Mouse (Mus musculus) urinary bladder, postnatal 25 days (tissue): ENCODE measurements around the gene Plk4.
A peak's percentile ranks its signal among the peaks of the same experiment; 100 is the strongest.
"Not testable (repeated sequence)": the region's sequence is repeated elsewhere in the genome, so short reads cannot be mapped to it uniquely, and the experiment has no call there.

ENCODE experiments used
- DNase-seq: peaks from one replicate; pipeline ENCODE4 v3.0.0; 2022; ENCODE audit warnings: low spot score

Gene Plk4

DNA sequence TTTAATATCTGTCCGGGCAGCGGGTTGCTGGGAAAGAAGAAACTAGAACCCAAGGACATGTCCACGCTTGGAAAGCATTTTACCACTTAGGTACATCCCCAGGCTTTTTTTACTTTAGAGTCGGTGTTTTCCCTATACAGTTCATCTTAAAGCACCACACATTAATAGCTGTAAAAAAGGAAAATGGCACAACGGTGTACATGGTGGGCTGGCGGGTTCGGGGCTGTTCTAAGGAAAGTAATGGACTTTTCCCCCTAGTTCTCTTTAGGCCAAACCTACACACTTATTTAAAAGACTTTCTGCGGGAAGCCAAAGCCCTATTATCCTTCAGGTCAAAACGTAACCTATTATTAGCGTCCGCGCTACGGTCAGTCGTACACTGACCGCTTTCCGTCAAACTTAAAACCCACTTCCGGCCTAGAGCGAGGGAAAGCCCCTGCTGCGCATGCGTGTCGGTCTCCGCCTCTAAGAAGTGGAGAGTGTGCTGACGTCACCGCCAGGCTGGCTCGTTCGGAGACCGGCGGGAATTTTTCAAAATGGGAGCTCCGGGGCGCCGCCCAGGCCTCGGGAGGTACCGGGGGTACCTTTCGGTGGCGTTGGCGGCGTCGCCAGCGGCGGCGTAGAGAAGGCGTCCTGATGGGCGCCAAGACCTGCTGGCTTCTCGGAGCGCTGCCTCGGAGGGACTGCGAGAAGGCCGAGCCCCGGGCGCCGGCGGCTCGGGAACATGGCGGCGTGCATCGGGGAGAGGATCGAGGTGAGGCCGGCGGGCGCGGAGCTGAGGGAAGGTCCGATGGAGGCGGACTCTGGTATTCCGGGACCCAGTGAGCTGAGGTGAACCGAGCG, at the start of gene Plk4:
Gene Plk4, plus strand, starts transcription at position 490 of the 843 bp plus-strand sequence.
- DNase-seq: peak; percentile 94

DNA sequence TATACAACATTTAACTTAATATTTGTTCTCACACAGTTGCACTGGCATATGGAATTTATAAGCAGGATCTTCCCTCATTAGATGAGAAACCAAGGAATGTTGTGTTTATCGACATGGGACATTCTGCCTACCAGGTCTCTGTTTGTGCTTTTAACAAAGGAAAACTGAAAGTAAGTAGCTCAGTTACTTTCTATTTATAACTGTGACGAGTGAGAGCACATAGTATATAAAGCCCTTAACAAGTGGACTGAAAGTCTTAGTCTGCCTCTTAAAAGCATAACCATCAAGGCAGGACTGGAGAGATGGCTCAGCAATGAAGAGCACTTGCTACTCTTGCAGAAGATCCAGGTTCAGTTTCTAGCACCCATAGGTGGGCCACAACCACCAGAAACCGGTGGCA, 39.1 kb upstream of the Plk4 start:
- DNase-seq: no peak

DNA sequence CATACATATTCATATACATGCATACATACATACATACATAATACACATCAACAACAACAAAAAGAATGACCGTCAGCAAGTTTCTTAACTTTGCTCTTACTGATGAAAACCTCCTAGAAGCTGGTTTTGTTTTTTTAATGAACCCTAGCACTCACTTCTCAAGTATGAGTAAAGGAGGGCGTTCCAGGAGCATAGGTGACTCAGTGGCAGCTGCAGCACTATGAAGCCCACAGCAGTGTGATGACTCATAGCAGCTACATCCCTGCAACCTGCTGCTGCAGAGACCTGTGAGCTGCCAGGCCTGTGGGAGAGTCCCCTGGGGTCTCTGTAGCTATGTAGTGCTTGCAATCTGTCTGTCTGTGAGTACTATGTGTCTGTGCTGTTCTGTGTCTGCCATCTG, 38.5 kb upstream of the Plk4 start:
- DNase-seq: no peak

DNA sequence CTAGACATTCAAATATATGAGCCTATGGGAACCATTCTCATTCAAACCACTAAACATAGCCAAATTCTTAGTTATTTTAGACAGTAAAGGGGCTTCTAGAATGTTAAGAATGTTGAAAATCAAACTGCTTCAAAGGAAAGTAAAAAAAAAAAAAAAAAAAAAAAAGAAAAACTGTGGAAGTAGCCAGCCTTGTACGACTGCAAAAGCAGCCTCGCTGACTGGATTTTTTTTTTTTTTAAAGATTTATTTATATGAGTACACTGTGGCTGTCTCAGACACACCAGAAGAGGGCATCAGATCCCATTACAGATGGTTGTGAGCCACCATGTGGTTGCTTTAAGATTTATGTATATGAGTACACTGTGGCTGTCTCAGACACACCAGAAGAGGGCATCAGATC, 6.0 kb upstream of the Plk4 start:
- DNase-seq: no peak

DNA sequence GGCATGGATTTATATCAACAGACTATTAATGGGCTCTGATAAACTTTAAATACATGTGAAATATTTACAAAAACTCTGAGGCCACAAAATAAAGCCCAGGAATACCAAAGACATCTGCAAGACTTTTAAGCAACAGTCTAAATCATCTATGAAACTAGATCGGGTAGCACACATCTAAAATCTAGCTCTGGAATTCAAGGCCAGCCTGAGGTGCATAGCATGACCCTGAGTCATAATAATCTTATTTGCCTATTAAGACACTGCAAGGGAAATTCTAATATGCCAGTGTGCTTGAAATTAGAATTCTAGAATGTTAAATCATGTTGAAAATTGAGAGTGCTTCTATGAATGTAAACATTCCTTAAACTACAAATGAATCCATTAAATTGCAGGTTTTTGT, 1.8 kb upstream of the Plk4 start:
- DNase-seq: no peak

DNA sequence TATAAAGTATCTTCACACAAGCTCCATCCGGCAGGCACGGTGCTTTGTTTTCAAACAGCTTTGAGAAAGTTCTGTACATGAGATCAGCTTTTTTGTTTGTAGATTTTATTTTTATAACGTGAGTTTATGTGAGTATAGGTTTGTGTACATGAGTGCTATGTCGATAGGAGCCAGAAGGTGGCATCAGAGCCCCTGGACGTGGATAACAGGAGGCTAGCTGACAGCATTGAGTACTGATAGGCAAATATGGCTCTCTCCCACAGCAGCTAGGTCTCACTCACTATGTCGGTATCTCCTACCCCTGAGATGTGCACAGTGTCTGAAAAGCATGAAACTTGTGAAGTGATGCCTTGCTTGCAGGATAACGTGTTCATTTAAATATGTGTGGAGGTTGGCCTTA, 1.3 kb upstream of the Plk4 start:
- peak; percentile 20 for DNase-seq

DNA sequence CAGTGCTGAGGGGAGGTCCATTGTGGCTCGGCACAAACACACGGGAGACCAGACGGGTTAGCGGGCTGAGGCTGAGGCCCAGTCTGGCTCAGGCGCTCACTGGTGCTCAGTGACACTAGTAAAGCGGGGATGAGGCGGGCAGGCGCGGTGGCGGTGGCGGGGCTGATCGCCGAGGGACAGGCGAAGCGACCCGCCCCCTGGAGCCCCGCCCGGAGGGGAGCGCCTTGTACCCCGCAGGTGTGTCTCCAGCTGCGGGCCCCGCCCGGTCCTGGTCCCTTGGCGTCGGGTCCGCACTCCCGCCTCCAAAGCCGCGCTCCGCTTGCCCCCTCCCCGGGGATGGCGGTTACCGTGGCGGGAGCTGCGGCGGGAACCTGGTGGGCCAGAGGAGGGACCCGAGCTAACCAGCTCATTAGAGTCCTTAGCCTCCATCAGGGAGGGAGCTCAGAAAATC, 579 bp downstream of the Plk4 start:
- DNase-seq: peak; percentile 34

DNA sequence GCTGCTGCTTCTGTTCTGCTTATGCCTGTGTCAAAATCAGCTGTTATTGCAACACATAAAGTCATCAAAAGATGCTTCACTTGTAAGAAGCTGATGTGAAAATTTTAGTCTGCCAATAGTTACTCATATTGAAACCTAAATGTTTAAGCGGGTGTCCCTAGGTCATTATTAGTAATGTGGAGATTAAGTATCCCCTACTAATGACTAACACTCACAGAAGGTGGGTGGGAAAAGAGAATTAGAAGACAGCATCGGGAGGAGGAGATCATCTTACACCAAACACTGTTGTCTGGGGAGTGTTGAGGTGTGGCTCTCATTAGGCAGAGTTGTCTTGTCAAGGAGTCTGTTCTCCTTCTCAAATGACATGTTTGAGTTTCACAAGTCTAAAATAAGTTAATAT, 7.1 kb downstream of the Plk4 start:
- no peak for DNase-seq

DNA sequence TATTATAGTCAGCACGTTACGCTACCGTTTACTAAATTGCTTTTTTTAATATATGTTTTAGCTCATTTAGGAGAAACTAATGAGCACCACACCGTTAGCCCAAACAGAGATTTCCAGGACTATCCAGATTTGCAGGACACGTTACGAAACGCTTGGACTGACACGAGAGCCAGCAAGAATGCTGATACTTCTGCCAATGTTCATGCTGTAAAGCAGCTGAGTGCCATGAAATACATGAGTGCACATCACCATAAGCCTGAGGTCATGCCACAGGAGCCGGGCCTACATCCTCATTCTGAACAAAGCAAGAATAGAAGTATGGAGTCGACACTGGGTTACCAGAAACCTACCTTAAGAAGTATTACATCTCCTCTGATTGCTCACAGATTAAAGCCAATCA, 8.9 kb downstream of the Plk4 start:
- DNase-seq: no peak

DNA sequence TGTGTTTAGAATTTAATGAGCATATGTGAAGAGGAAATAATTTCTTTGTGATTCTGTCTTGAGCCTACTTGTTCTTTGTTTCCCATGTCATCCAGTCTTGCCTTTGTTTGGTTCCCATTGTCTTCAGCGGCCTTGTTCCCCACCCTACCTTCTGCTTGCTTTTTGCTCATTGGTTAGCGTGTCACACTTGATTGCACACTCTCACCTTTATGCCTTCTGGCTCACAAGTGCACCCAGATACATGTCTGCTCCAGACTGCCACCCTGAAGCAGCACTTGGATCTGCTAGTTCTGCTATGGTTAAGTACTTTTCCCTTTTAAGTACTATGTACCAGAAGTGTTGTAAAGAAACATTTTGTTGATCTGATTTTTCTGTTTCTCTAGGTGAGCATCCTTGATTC, 10.1 kb downstream of the Plk4 start:
- DNase-seq: no peak

DNA sequence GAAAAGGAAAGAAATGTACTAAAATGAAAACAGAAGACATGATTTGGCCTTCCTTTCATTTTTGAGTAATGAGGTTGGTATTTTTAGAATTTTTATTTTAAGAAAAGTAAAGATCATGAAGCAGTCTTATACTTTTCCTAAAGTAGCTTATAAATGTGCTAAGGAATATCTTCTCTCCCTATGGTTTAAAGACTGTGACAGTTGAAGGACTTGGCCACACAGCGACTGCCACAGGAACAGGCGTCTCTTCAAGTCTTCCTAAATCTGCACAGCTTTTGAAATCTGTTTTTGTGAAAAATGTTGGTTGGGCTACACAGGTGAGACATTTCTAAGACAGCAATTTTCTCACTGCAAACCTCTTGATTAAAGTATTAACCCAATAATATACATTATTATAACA, 13.5 kb downstream of the Plk4 start:
- DNase-seq: no peak

DNA sequence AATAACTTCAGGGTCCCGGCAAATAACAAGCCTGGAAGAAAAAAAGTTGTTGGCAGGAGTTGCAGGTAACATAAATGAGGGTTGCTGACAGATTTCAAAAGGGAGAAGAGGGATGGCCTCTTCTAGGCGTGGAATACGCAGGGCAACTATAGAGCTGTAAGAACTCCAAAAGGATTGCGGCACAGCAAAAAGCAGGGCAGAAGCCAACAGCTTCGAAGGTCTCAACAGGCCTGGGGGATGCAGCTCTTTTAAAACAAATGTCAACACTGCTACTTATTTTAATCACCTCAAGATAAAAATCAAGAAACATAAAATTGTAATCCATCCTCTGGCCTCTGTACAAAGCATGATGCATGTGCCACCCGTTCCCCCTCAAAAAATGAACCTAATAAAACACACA, 45.7 kb downstream of the Plk4 start:
- DNase-seq: not testable (repeated sequence)

DNA sequence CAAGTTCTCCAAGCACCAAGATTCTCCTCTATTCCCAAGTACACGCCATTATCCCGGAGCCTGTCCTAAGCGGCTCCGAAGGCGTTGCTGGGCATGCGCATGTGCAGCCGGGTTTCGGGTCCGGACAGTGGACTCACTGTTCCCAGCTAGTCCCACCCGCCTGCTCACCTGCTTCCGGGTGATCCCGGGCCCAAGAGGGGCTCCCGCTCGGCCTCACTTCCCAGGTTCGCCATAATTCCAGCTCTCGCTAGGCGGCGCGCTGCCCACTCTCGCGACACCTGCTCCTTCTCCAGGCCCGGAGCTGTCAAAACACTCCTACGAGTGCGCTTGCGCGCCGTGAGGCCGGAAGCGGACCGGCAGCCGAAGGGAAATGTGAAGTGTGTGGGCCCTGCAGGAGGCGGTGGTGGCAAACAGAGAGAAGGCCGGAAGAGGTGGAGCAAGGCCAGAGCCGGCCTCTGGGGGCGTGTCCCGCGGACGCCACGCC, 46.7 kb downstream of the Plk4 start, which contains the start of gene Mfsd8:
Gene Mfsd8, minus strand, starts transcription at position 414 of the 484 bp plus-strand sequence.
- DNase-seq: peak; percentile 80

DNA sequence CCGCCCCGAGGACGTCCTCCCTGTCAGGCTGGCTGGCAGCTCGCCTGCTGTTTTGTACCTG, 47.0 kb downstream of the Plk4 start, which contains the start of gene Abhd18:
Gene Abhd18, plus strand, starts transcription at position 14 of the 61 bp plus-strand sequence.
- not testable (repeated sequence) for DNase-seq

DNA sequence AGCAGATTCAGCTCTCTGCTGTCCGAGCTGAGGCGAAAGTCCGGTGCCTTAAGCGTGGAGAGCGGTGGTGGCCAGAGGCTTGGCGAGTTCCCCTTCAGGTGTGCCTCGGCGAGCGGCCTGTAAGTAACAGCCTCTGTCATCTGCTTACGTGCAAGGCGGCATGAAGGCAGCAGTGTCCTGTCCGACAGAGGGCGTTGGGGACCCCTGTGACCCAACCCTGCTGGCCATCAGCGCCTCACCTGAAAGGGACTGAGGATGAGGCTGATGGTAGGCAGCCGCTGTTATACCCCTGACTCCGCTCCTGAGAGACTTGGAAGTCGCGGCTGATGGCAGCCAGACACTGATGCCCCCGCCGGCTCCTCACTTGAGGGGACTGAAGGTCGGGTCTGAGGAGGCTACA, 47.2 kb downstream of the Plk4 start:
- peak; percentile 34 for DNase-seq

DNA sequence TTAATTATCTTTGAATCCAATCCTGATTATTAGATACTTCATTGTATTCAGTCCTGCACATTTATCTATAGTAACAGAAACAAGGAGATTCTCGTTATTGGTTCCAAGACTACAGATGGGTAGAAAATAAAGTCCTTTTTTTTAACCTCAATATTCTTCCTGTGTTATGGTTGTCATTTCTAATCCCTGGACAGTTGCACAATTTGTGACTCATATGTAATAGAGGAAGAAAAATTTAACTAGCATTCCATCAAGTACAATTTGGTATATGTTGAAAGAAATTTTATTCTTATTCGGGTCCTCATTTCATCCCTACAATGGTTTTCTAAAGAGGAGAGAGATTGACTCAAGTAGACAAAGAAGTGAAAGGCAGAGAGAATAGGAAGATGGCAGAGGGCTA, 48.1 kb downstream of the Plk4 start:
- not testable (repeated sequence) for DNase-seq

DNA sequence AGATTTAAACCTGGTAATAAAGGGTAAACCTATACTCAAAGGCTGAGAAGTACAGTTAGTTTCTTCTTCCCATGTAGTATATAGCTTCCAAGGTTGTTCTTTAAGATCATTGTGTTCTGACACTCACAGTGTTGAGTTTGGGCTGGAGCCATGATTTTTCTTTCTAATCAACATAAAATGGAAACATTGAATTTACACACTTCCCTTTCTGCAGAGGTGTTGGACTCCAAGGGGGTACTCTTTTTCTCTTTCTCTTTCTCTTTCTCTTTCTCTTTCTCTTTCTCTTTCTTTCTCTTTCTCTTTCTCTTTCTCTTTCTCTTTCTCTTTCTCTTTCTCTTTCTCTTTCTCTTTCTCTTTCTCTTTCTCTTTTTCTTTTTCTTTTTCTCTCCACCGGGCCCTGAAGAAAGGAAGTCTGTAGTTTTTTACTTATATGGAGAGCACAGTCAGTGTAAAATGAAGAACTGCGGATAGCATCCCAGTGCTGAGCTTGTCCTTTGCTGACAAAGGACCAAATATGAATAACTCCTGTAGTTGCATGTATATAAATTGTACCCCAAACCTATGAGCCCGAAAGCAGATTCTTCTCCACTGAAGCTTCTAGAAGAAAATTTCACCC, 53.4 kb downstream of the Plk4 start:
- DNase-seq: not testable (repeated sequence)
